ENCODE assay signal across 16 mouse cellular contexts in the genomic region with DNA sequence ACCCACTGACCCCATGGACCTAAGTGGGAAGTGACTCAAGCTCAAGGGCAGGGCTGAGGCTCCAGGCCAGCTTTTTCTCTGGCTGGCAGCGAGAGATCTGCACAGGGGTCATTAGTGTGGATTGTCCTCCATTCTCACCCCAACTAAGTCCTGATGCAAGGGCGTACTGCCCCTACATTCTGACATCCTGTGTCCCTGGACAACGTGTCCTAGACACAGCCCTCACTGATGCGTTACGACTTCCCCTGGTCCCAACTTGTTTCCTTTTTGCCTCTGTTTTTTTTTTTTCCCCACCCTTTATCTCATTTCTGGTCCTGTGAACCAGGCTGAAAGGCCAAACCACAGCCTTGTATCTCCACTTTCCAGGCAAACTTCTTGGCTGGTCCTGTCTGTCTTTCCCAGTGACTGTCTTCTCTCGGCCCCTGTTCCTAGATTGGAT. TPM values are rescaled to one million over a fixed set of nuclear protein-coding genes. Genes with fewer than 3 reads are reported as not detected.
DNase-seq lines count a peak whose midpoint lies in the region; ATAC-seq and TF ChIP-seq lines count a peak whose summit lies in the region.
"Had no signal": no experiment of that assay in that cellular context is flagged by ENCODE, and none has a peak within 500 bp of the region (broad histone marks: within the 10 kb centered on the region; RNA-seq: fewer than 3 reads in every experiment).

No protein-coding gene starts in this region.

- 77% methylated on average over 6 of the region's 6 CpGs for WGBS in forebrain, embryonic 10.5 days
- 80% methylated on average over 6 of the region's 6 CpGs for WGBS in forebrain, embryonic 15.5 days
- 67% methylated on average over 6 of the region's 6 CpGs for WGBS in kidney, adult 2 months
- WGBS in small intestine, adult 2 months = 67% methylated on average over 6 of the region's 6 CpGs

- no peaks in the 10 kb centered on the region for H3K36me3 ChIP-seq in forebrain, embryonic 10.5 days (replicated peaks)
- no peaks in the 10 kb centered on the region for H3K36me3 ChIP-seq in forebrain, embryonic 15.5 days
- no peaks in the 10 kb centered on the region for H3K36me3 ChIP-seq in kidney, adult 2 months (ENCODE audit: control insufficient read depth, insufficient read depth, low read length)
- no peaks in the 10 kb centered on the region for H3K36me3 ChIP-seq in small intestine, adult 2 months (ENCODE audit: control insufficient read depth, insufficient read depth, low read length)
- H3K36me3 ChIP-seq: embryonic facial prominence, embryonic 15.5 days; limb, embryonic 13.5 days; neural tube, embryonic 15.5 days had no signal

- no peak overlapping the region for H3K9ac ChIP-seq in forebrain, embryonic 15.5 days (replicated peaks)
- H3K9ac ChIP-seq: embryonic facial prominence, embryonic 15.5 days; limb, embryonic 13.5 days; neural tube, embryonic 15.5 days had no signal

- no peak for ATAC-seq in forebrain, embryonic 15.5 days (replicated peaks)
- ATAC-seq: forebrain, embryonic 16.5 days; inflammation-experienced regulatory T-cells, adult 6 months had no signal

- no peak for TF ChIP-seq POLR2A in kidney, adult 2 months (IDR thresholded peaks at IDR 0.05; ENCODE audit: low read depth, low read length)
- no peak for TF ChIP-seq POLR2A in small intestine, adult 2 months (IDR thresholded peaks at IDR 0.05; ENCODE audit: low read depth, low read length)

- DNase-seq in forebrain, embryonic 10.5 days (ENCODE audit: extremely low spot score, low spot score) = no peak
- DNase-seq in kidney, adult 2 months = peak; percentile 32
- DNase-seq in kidney, adult 9 months = no peak
- peak; percentile 31 for DNase-seq in ovary, postnatal 36 days (ENCODE audit: low spot score)
- DNase-seq in ovary, adult 18-20 months (ENCODE audit: low spot score) = no peak
- no peak for DNase-seq in layer of hippocampus, postnatal 25 days (ENCODE audit: extremely low spot score in 1 of 2, low spot score in 1 of 2)
- DNase-seq: cerebellum, adult 11 months; gastrocnemius, postnatal 14 days had no signal

- H3K4me1 ChIP-seq in forebrain, embryonic 10.5 days = peaks cover 51% of the 10 kb centered on the region
- H3K4me1 ChIP-seq in forebrain, embryonic 15.5 days = peaks cover 9% of the 10 kb centered on the region; the same call in 1 of the 2 replicates
- H3K4me1 ChIP-seq in kidney, adult 2 months (ENCODE audit: control insufficient read depth, insufficient read depth, low read length) = no peaks in the 10 kb centered on the region
- peaks cover under 1% of the 10 kb centered on the region; the same call in 1 of the 2 replicates for H3K4me1 ChIP-seq in small intestine, adult 2 months (ENCODE audit: control insufficient read depth, insufficient read depth, insufficient read length, low read length)

- H3K27me3 ChIP-seq in forebrain, embryonic 10.5 days (ENCODE audit: poor library complexity, severe bottlenecking) = no peaks in the 10 kb centered on the region; the same call in 1 of the 2 replicates
- no peaks in the 10 kb centered on the region for H3K27me3 ChIP-seq in forebrain, embryonic 15.5 days
- H3K27me3 ChIP-seq in kidney, adult 2 months (replicated peaks; ENCODE audit: control insufficient read depth, insufficient read depth, low read length) = no peaks in the 10 kb centered on the region
- no peaks in the 10 kb centered on the region for H3K27me3 ChIP-seq in small intestine, adult 2 months (ENCODE audit: control insufficient read depth, insufficient read depth, low read length)
- H3K27me3 ChIP-seq: embryonic facial prominence, embryonic 15.5 days; limb, embryonic 13.5 days; neural tube, embryonic 15.5 days had no signal

- H3K27ac ChIP-seq in forebrain, embryonic 10.5 days = peak overlapping the region; percentile 66
- H3K27ac ChIP-seq in forebrain, embryonic 15.5 days (replicated peaks) = no peak overlapping the region
- no peak overlapping the region for H3K27ac ChIP-seq in kidney, adult 2 months (ENCODE audit: insufficient read depth, low read depth, low read length)
- H3K27ac ChIP-seq in small intestine, adult 2 months (ENCODE audit: insufficient read depth, low read depth, low read length) = peak overlapping the region; percentile 29
- H3K27ac ChIP-seq: kidney, postnatal 0 days; limb, embryonic 13.5 days; neural tube, embryonic 15.5 days had no signal

- H3K4me2 ChIP-seq in forebrain, embryonic 15.5 days (replicated peaks) = no peak overlapping the region
- H3K4me2 ChIP-seq: embryonic facial prominence, embryonic 15.5 days; limb, embryonic 13.5 days; neural tube, embryonic 15.5 days had no signal

- no peaks in the 10 kb centered on the region for H3K9me3 ChIP-seq in forebrain, embryonic 10.5 days
- H3K9me3 ChIP-seq in forebrain, embryonic 15.5 days = no peaks in the 10 kb centered on the region
- H3K9me3 ChIP-seq: embryonic facial prominence, embryonic 15.5 days; limb, embryonic 13.5 days; neural tube, embryonic 15.5 days had no signal

- no peak overlapping the region for H3K4me3 ChIP-seq in forebrain, embryonic 10.5 days
- no peak overlapping the region for H3K4me3 ChIP-seq in forebrain, embryonic 15.5 days
- no peak overlapping the region for H3K4me3 ChIP-seq in kidney, adult 2 months (ENCODE audit: insufficient read depth, low read depth, low read length)
- H3K4me3 ChIP-seq in small intestine, adult 2 months (ENCODE audit: low read depth, low read length) = no peak overlapping the region
- H3K4me3 ChIP-seq: embryonic facial prominence, embryonic 15.5 days; limb, embryonic 13.5 days; neural tube, embryonic 15.5 days had no signal

- TF ChIP-seq CTCF in kidney, adult 2 months (conservative IDR thresholded peaks at IDR 0.05; ENCODE audit: insufficient read depth, insufficient read length, low read depth, low read length) = no peak
- no peak for TF ChIP-seq CTCF in small intestine, adult 2 months (IDR thresholded peaks at IDR 0.05; ENCODE audit: extremely low read depth, insufficient read length, insufficient replicate concordance, low read depth, low read length)

RNA-seq across cellular contexts. Expression of gene Itgb3, which starts 10.9 kb away (rescaled TPM):
- 3.7 and 3.8 TPM in 2 replicates for polyA plus RNA-seq in forebrain, embryonic 10.5 days (2016; fragmentation: Nextera tagmentation; extraction: Ambion mirVana)
- 0.60 and 0.61 TPM in 2 replicates for polyA plus RNA-seq in forebrain, embryonic 15.5 days (2015; fragmentation: Nextera tagmentation; extraction: Ambion mirVana)
- polyA plus RNA-seq in kidney, adult 2 months (2012; rRNA removed) = 0.99 and 1.3 TPM in 2 replicates
- 5.3 and 7.2 TPM in 2 replicates for polyA plus RNA-seq in small intestine, adult 2 months (2012; rRNA removed)
- 1 to 10 TPM; 1.1 to 1.8 TPM for total RNA-seq in layer of hippocampus, postnatal 25 days (2021)

Comparison
In these comparisons a context has a peak if more than half of its experiments do, and no peak if none do; other contexts are left out.
1. DNase-seq: peak in kidney, adult 2 months (single experiment) and ovary, postnatal 36 days (single experiment); none in forebrain, embryonic 10.5 days (single experiment), kidney, adult 9 months (single experiment), ovary, adult 18-20 months (single experiment) and layer of hippocampus, postnatal 25 days (0 of 2).
2. H3K27ac ChIP-seq: peak in forebrain, embryonic 10.5 days (single experiment) and small intestine, adult 2 months (single experiment); none in forebrain, embryonic 15.5 days (single experiment) and kidney, adult 2 months (single experiment).